Mouse (Mus musculus) CD8-positive naive resting alpha-beta T cell, adult 57 days (primary cell): ENCODE measurements around the gene Tulp4. TPM values are rescaled to one million over a fixed set of nuclear protein-coding genes. Genes with fewer than 3 reads are reported as not detected.

Source experiments
- total RNA-seq: library from RNA; stranded (reverse); gene quantifications from one replicate; pipeline ENCODE4 v1.2.4, GENCODE M21; 2023

Gene Tulp4
- 105 TPM for total RNA-seq

DNA sequence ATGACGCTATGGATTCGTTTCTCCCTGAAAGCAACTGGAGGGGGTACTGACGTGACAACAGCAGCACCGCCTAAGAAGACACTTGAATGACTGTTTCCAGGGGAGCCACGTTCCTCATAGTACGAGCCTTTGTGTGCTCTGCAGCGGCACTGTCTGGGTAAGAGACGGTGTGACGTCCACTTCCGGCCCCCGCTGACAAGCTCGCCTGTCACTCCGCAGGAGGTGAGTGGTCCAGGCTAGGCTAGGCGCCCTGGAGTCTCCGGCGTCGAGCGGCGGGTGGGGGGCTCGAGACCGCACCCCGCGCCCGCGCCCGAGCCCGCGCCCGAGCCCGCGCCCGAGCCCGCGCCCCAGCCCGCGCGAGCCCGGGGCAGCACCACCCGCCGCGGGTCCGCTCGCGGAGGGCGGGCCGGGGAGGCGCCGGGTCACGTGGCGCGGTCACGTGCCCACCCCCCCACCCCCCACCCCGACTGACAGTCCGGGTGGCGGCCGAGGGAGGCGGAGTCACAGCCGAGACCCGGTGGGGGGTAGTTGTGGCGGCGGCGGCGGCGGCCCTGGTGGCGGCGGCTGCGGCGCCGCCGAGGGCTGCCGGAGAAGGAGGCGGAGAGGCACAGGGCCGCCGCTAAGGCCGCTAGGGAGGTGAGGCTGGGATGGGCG is at the start of gene Tulp4:
TSS of gene Tulp4 (plus strand) at position 77 of the 654 bp plus-strand sequence.

DNA sequence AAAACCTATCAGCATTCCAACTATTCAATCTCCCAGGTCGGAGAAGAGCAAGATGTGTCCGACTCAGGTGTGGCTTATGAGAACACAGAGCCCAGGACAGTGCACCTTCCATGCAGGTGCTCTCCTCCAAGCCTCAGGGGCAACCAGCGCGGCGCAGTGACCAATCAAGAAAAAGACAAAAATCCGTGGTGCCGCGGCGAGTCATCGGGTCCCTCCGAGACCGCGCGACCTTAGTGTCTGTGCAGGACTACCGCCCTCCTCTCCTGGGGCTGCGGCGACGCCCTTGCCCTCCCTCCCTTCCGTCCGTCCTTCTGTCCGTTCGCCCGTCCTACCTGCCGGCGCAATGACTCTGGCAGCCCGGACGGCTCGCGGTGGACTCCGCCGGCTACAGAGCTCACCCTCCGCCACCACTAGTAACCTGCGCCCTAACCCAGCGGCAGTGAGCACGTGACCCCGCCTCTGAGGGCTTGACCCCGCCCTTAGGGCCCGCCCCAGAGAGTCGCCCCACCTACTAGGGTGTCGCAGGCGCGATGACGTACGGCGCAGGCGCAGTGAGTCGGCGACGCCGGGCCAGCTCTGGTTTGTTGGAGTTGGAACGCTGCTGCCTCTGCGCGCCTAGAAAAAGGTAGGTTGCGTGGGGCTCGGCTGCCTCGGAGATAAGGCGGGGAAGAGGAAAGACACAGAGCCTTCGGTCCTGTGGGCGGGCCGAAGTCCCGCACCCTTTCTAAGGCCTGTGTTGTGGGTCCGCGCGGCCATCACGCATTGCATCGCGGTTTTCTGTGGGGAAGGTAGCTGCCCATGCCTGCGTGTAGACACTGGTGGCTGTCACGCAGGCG is 26.7 kb upstream of the Tulp4 start, which contains the start of the genes Serac1 and Gtf2h5:
TSS of gene Serac1 (minus strand) at position 455 of the 836 bp plus-strand sequence.
TSS of gene Gtf2h5 (plus strand) at position 500 of the 836 bp plus-strand sequence.

DNA sequence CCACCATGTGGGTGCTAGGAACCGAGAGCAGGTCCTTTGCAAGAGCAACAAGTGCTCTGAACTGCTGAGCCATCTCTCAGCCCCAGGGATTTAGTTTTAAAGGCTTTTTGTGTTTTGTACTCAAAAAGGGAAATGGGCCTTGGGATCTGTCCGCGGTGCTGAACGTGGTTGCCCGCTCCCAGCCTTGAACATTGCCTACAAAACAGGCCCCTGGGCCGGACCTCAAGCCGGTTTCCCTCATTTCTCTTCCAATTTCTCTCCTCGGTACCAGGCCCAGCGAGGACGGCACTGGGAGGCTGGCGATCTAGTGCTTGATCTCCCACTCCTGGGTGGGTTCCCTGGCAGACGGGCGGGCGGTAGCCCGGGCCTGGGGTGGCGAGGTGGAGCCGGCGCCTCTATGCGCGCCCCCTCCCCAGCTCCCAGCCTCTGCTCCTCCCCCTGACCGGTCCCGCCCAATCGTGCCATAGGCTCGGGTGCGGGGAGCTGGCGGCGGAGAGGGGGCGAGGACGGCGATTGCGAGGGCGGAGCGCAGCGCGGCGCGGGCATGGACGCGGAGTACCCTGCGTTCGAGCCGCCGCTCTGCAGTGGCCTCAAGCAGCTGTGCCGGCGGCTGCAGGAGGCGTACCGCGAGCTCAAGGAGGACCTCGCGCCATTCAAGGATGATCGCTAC is 150.3 kb downstream of the Tulp4 start, which contains the start of gene Tmem181a:
TSS of gene Tmem181a (plus strand) at position 461 of the 670 bp plus-strand sequence.

Other genes with a start within 250 kb of the Tulp4 start
- gene Synj2, start 165.2 kb upstream of the Tulp4 start, total RNA-seq, result 10.6 TPM
- 8.2 TPM for gene Serac1, start 26.7 kb upstream of the Tulp4 start, total RNA-seq
- 45.4 TPM for gene Gtf2h5, start 26.7 kb upstream of the Tulp4 start, total RNA-seq
- 7.3 TPM for gene Tmem181a, start 150.4 kb downstream of the Tulp4 start, total RNA-seq
- 6.5 TPM for gene Dynlt1a, start 211.1 kb downstream of the Tulp4 start, total RNA-seq